9 mouse cellular contexts compared by ENCODE assay signal in genomic region chr9:118479508-118480291, GRCm38 (mm10). TPM values are rescaled to one million over a fixed set of nuclear protein-coding genes. Genes with fewer than 3 reads are reported as not detected.
DNase-seq lines count a peak whose midpoint lies in the region; ATAC-seq lines count a peak whose summit lies in the region.
"Had no signal": no experiment of that assay in that cellular context is flagged by ENCODE, and none has a peak within 500 bp of the region (broad histone marks: within the 10 kb centered on the region; RNA-seq: fewer than 3 reads in every experiment).

No protein-coding gene starts in this region.

- intact Hi-C loops in left cerebral cortex, postnatal 14 days (cut with DNase I): no loop called here

- no peak for ATAC-seq in liver, embryonic 11.5 days (replicated peaks; ENCODE audit: low FRiP score)
- 0 out of 2 replicates have a peak, but pooled peaks have one; percentile 15 for ATAC-seq in forebrain, embryonic 12.5 days (ENCODE audit: low FRiP score)
- ATAC-seq in limb, embryonic 11.5 days (ENCODE audit: insufficient number of reproducible peaks, low FRiP score, low TSS enrichment, low read depth): no peak
- no peak for ATAC-seq in neural tube, embryonic 15.5 days (ENCODE audit: low FRiP score)

- no peak for DNase-seq in liver, embryonic 11.5 days (ENCODE audit: low spot score)
- DNase-seq in liver: no peak
- DNase-seq in limb, embryonic 11.5 days (ENCODE audit: low spot score): peak; percentile 57
- no peak for DNase-seq in left cerebral cortex, postnatal 14 days (ENCODE audit: low spot score in 2 of 2)
- DNase-seq in urinary bladder, postnatal 25 days (ENCODE audit: low spot score): no peak
- DNase-seq in kidney, adult 18-20 months: no peak

- no peak overlapping the region for H3K9ac ChIP-seq in liver, embryonic 11.5 days (ENCODE audit: low read depth, low read length)
- H3K9ac ChIP-seq in forebrain, embryonic 12.5 days: peak overlapping the region; percentile 58
- H3K9ac ChIP-seq in limb, embryonic 11.5 days (ENCODE audit: low read length): no peak overlapping the region
- H3K9ac ChIP-seq in neural tube, embryonic 15.5 days (replicated peaks): no peak overlapping the region
- H3K9ac ChIP-seq: liver, embryonic 14.5 days had no signal

- no peak overlapping the region for H3K27ac ChIP-seq in liver, embryonic 11.5 days (ENCODE audit: low read depth, low read length)
- H3K27ac ChIP-seq in forebrain, embryonic 12.5 days: peak overlapping the region; percentile 79; the same call in 1 of the 2 replicates
- no peak overlapping the region for H3K27ac ChIP-seq in limb, embryonic 11.5 days (replicated peaks; ENCODE audit: low read depth, low read length)
- H3K27ac ChIP-seq in neural tube, embryonic 15.5 days (replicated peaks): no peak overlapping the region
- H3K27ac ChIP-seq: liver, embryonic 14.5 days had no signal

- 0 out of 2 replicates have a peak overlapping the region, but pooled peaks have one; percentile 51 for H3K4me3 ChIP-seq in liver, embryonic 11.5 days (ENCODE audit: low read depth, low read length)
- peak overlapping the region; percentile 49 for H3K4me3 ChIP-seq in forebrain, embryonic 12.5 days (replicated peaks)
- H3K4me3 ChIP-seq in limb, embryonic 11.5 days (ENCODE audit: low read depth, low read length): no peak overlapping the region; the same call in 1 of the 2 replicates
- peak overlapping the region; percentile 33; the same call in 1 of the 2 replicates for H3K4me3 ChIP-seq in neural tube, embryonic 15.5 days (replicated peaks)

- 8% methylated on average over 23 of the region's 23 CpGs for WGBS in liver, embryonic 11.5 days
- 2% methylated on average over 23 of the region's 23 CpGs for WGBS in forebrain, embryonic 12.5 days
- WGBS in limb, embryonic 11.5 days: 2% methylated on average over 23 of the region's 23 CpGs
- WGBS in neural tube, embryonic 15.5 days: 2% methylated on average over 23 of the region's 23 CpGs

- peak overlapping the region; percentile 66 for H3K4me2 ChIP-seq in liver, embryonic 11.5 days
- H3K4me2 ChIP-seq in forebrain, embryonic 12.5 days: peak overlapping the region; percentile 56
- no peak overlapping the region; the same call in 1 of the 2 replicates for H3K4me2 ChIP-seq in limb, embryonic 11.5 days (ENCODE audit: low read depth, severe bottlenecking)
- H3K4me2 ChIP-seq in neural tube, embryonic 15.5 days: peak overlapping the region; percentile 59; the same call in 1 of the 2 replicates

- H3K4me1 ChIP-seq in liver, embryonic 11.5 days (replicated peaks; ENCODE audit: control insufficient read depth, insufficient read depth, low read length): peaks cover 9% of the 10 kb centered on the region
- peaks cover 36% of the 10 kb centered on the region for H3K4me1 ChIP-seq in forebrain, embryonic 12.5 days
- peaks cover 16% of the 10 kb centered on the region; the same call in 1 of the 2 replicates for H3K4me1 ChIP-seq in limb, embryonic 11.5 days (ENCODE audit: control insufficient read depth, insufficient read depth, low read length)
- peaks cover 33% of the 10 kb centered on the region for H3K4me1 ChIP-seq in neural tube, embryonic 15.5 days

- no peaks in the 10 kb centered on the region for H3K36me3 ChIP-seq in liver, embryonic 11.5 days (ENCODE audit: control insufficient read depth, insufficient read depth, low read length)
- no peaks in the 10 kb centered on the region for H3K36me3 ChIP-seq in forebrain, embryonic 12.5 days (replicated peaks)
- H3K36me3 ChIP-seq in limb, embryonic 11.5 days (ENCODE audit: control insufficient read depth, insufficient read depth, low read length): no peaks in the 10 kb centered on the region
- H3K36me3 ChIP-seq in neural tube, embryonic 15.5 days: no peaks in the 10 kb centered on the region

- peaks cover 94% of the 10 kb centered on the region for H3K27me3 ChIP-seq in liver, embryonic 11.5 days (replicated peaks; ENCODE audit: control insufficient read depth, insufficient read depth, low read length)
- H3K27me3 ChIP-seq in forebrain, embryonic 12.5 days: peaks cover 94% of the 10 kb centered on the region
- peaks cover 76% of the 10 kb centered on the region for H3K27me3 ChIP-seq in limb, embryonic 11.5 days (ENCODE audit: control insufficient read depth, insufficient read depth, low read length)
- peaks cover 83% of the 10 kb centered on the region for H3K27me3 ChIP-seq in neural tube, embryonic 15.5 days (replicated peaks)

- no peaks in the 10 kb centered on the region for H3K9me3 ChIP-seq in liver, embryonic 11.5 days (ENCODE audit: control insufficient read depth, low read length)
- no peaks in the 10 kb centered on the region for H3K9me3 ChIP-seq in forebrain, embryonic 12.5 days
- no peaks in the 10 kb centered on the region for H3K9me3 ChIP-seq in limb, embryonic 11.5 days (ENCODE audit: control insufficient read depth, low read length)
- H3K9me3 ChIP-seq in neural tube, embryonic 15.5 days (replicated peaks): no peaks in the 10 kb centered on the region

RNA-seq across cellular contexts. Expression of gene Eomes, which starts 1.7 kb away (rescaled TPM):
- polyA plus RNA-seq in liver, embryonic 11.5 days (2014; fragmentation: Nextera tagmentation; extraction: Ambion mirVana): not detected in 2 replicates
- polyA plus RNA-seq in forebrain, embryonic 12.5 days (2016; fragmentation: Nextera tagmentation; extraction: Ambion mirVana): 20.5 and 24.9 TPM in 2 replicates
- polyA plus RNA-seq in limb, embryonic 11.5 days (2014; fragmentation: Nextera tagmentation; extraction: Ambion mirVana): 0.67 and 1.1 TPM in 2 replicates
- 0.06 TPM in 1 of 2 replicates, not detected in the other for polyA plus RNA-seq in neural tube, embryonic 15.5 days (2015; fragmentation: Nextera tagmentation; extraction: Ambion mirVana)
- total RNA-seq in left cerebral cortex, postnatal 14 days (2021): under 1 TPM; 0.24 to 0.38 TPM

RNA-seq across cellular contexts. Expression of gene Golga4, which starts 26.4 kb away (rescaled TPM):
- polyA plus RNA-seq in liver, embryonic 11.5 days (2014; fragmentation: Nextera tagmentation; extraction: Ambion mirVana): 39.5 and 42.9 TPM in 2 replicates
- 68.4 and 69.0 TPM in 2 replicates for polyA plus RNA-seq in forebrain, embryonic 12.5 days (2016; fragmentation: Nextera tagmentation; extraction: Ambion mirVana)
- polyA plus RNA-seq in limb, embryonic 11.5 days (2014; fragmentation: Nextera tagmentation; extraction: Ambion mirVana): 49.5 and 60.1 TPM in 2 replicates
- 44.4 and 45.2 TPM in 2 replicates for polyA plus RNA-seq in neural tube, embryonic 15.5 days (2015; fragmentation: Nextera tagmentation; extraction: Ambion mirVana)
- 10 to 100 TPM; 80.3 to 88.2 TPM for total RNA-seq in left cerebral cortex, postnatal 14 days (2021)

Comparison
In these comparisons a context has a peak if more than half of its experiments do, and no peak if none do; other contexts are left out.
1. RNA of gene Eomes, which starts 1.7 kb away (polyA plus RNA-seq): 20.5 to 24.9 TPM in forebrain, embryonic 12.5 days; 0.67 to 1.1 TPM in limb, embryonic 11.5 days, not detected in liver, embryonic 11.5 days and 0.06 TPM in neural tube, embryonic 15.5 days; every median in the first group is over 10 times any median in the second.